19 mouse cellular contexts compared by ENCODE assay signal in the genomic region with DNA sequence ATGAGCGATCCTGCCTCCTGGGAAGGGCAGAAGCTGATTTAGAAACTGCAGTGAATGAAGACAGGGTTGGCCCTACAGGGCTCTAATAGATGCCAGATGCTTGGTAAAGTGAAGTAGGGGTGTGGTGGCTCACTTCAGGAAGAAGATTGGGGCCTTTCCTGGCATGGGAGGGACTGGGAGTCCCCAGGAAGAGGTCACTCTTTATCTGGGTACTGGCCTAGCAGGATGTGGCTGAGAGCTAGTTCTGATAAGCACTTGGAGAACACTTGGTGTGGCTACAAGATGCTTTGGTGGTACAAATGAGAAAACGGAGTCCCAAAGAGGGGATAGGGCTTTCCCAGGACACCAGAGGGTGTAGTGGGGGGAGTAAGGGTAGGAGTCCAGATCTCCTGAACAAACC. TPM values are rescaled to one million over a fixed set of nuclear protein-coding genes. Genes with fewer than 3 reads are reported as not detected.
DNase-seq lines count a peak whose midpoint lies in the region; ATAC-seq and TF ChIP-seq lines count a peak whose summit lies in the region.
"Had no signal": no experiment of that assay in that cellular context is flagged by ENCODE, and none has a peak within 500 bp of the region (broad histone marks: within the 10 kb centered on the region; RNA-seq: fewer than 3 reads in every experiment).

No protein-coding gene starts in this region.

- H3K27ac ChIP-seq in liver, postnatal 0 days (ENCODE audit: low read depth) = peak overlapping the region; percentile 4; the same call in 1 of the 2 replicates
- H3K27ac ChIP-seq: embryonic facial prominence, embryonic 15.5 days; hindbrain, postnatal 0 days; limb, embryonic 10.5 days had no signal

- no peaks in the 10 kb centered on the region for H3K27me3 ChIP-seq in liver, postnatal 0 days (ENCODE audit: insufficient read depth, low read length)
- H3K27me3 ChIP-seq: embryonic facial prominence, embryonic 15.5 days had no signal

- TF ChIP-seq EP300 in liver, postnatal 0 days (IDR thresholded peaks at IDR 0.05; ENCODE audit: low read depth) = peak; percentile 72

- no peak for TF ChIP-seq CTCF in lung, adult 2 months (IDR thresholded peaks at IDR 0.05; ENCODE audit: insufficient read depth, low read length)
- TF ChIP-seq CTCF in liver, postnatal 0 days (IDR thresholded peaks at IDR 0.05; ENCODE audit: low read depth) = no peak

- DNase-seq in heart, adult 11 months = peak; percentile 85
- no peak for DNase-seq in heart, postnatal 36 days
- no peak for DNase-seq in lung, adult 2 months
- DNase-seq in lung, postnatal 10 days = no peak
- DNase-seq in liver, postnatal 0 days = no peak
- DNase-seq in ovary, adult 18-20 months (ENCODE audit: low spot score) = no peak
- no peak for DNase-seq in kidney, postnatal 4 days
- DNase-seq: cerebellum, postnatal 36 days; forebrain, postnatal 0 days; gastrocnemius, postnatal 36 days; right cerebral cortex, postnatal 14 days had no signal

- H3K4me1 ChIP-seq in lung, adult 2 months (ENCODE audit: control insufficient read depth, insufficient read depth, low read length) = peaks cover 8% of the 10 kb centered on the region
- peaks cover 49% of the 10 kb centered on the region for H3K4me1 ChIP-seq in liver, postnatal 0 days (ENCODE audit: insufficient read depth)

- intact Hi-C loops in heart, postnatal 36 days (cut with DNase I) = no loop called here

- WGBS in lung, adult 2 months = 55% methylated on average over 2 of the region's 2 CpGs
- WGBS in liver, postnatal 0 days (ENCODE audit: insufficient replicate concordance) = 38% methylated on average over 2 of the region's 2 CpGs

- peak; percentile 27 for ATAC-seq in common myeloid progenitor, adult 5-6 weeks (replicated peaks; ENCODE audit: low read depth, poor library complexity, severe bottlenecking)
- peak; percentile 10; the same call in 1 of the 2 replicates for ATAC-seq in liver, postnatal 0 days
- ATAC-seq: forebrain, postnatal 0 days; hindbrain, postnatal 0 days had no signal

- TF ChIP-seq POLR2A in lung, adult 2 months (IDR thresholded peaks at IDR 0.05; ENCODE audit: borderline replicate concordance, extremely low read depth, low read depth, low read length) = 0 out of 2 replicates have a peak, but pooled peaks have one; percentile 3

- no peak overlapping the region for H3K4me3 ChIP-seq in lung, adult 2 months (replicated peaks; ENCODE audit: extremely low read depth, low read depth, low read length)
- no peak overlapping the region for H3K4me3 ChIP-seq in liver, postnatal 0 days (ENCODE audit: low read depth, low read length)
- H3K4me3 ChIP-seq: embryonic facial prominence, embryonic 15.5 days; limb, embryonic 10.5 days had no signal

- H3K4me2 ChIP-seq in liver, postnatal 0 days (ENCODE audit: low read depth, low read length) = peak overlapping the region; percentile 49
- H3K4me2 ChIP-seq: embryonic facial prominence, embryonic 15.5 days had no signal

- H3K9ac ChIP-seq in liver, postnatal 0 days (replicated peaks) = 0 out of 2 replicates have a peak overlapping the region, but pooled peaks have one; percentile 18
- H3K9ac ChIP-seq: embryonic facial prominence, embryonic 15.5 days; forebrain, postnatal 0 days had no signal

- no peaks in the 10 kb centered on the region for H3K9me3 ChIP-seq in liver, postnatal 0 days (ENCODE audit: low read length)
- H3K9me3 ChIP-seq: embryonic facial prominence, embryonic 15.5 days; G1E; limb, embryonic 10.5 days had no signal

- H3K36me3 ChIP-seq in liver, postnatal 0 days (replicated peaks; ENCODE audit: insufficient read depth, low read length) = no peaks in the 10 kb centered on the region
- H3K36me3 ChIP-seq: limb, embryonic 10.5 days had no signal

RNA-seq across cellular contexts. Expression of a gene that starts 3.7 kb away (rescaled TPM):
- total RNA-seq in heart, postnatal 36 days (2021) = 1 to 10 TPM; 4.7 to 5.4 TPM
- polyA plus RNA-seq in lung, adult 2 months (2012; rRNA removed) = 27.9 and 45.4 TPM in 2 replicates
- total RNA-seq in common myeloid progenitor, adult 5-6 weeks (2017) = 8.4 and 16.9 TPM in 2 replicates
- polyA plus RNA-seq in liver, postnatal 0 days (2015; fragmentation: Nextera tagmentation; extraction: Ambion mirVana) = 7.3 and 10.0 TPM in 2 replicates

RNA-seq across cellular contexts. Expression of a gene that starts 14.8 kb away (rescaled TPM):
- 10 to 100 TPM; 22.8 to 23.8 TPM for total RNA-seq in heart, postnatal 36 days (2021)
- 65.9 and 73.9 TPM in 2 replicates for polyA plus RNA-seq in lung, adult 2 months (2012; rRNA removed)
- total RNA-seq in common myeloid progenitor, adult 5-6 weeks (2017) = 31.7 and 68.4 TPM in 2 replicates
- 31.6 and 37.0 TPM in 2 replicates for polyA plus RNA-seq in liver, postnatal 0 days (2015; fragmentation: Nextera tagmentation; extraction: Ambion mirVana)

RNA-seq across cellular contexts. Expression of a gene that starts 39.6 kb away (rescaled TPM):
- 10 to 100 TPM; 82.3 to 95.1 TPM for total RNA-seq in heart, postnatal 36 days (2021)
- polyA plus RNA-seq in lung, adult 2 months (2012; rRNA removed) = 19.6 and 32.7 TPM in 2 replicates
- 13.1 and 17.4 TPM in 2 replicates for total RNA-seq in common myeloid progenitor, adult 5-6 weeks (2017)
- 14.5 and 15.2 TPM in 2 replicates for polyA plus RNA-seq in liver, postnatal 0 days (2015; fragmentation: Nextera tagmentation; extraction: Ambion mirVana)

RNA-seq across cellular contexts. Expression of a gene that starts 43.4 kb away (rescaled TPM):
- under 1 TPM; 0.39 to 0.68 TPM for total RNA-seq in heart, postnatal 36 days (2021)
- 0.31 and 0.37 TPM in 2 replicates for polyA plus RNA-seq in lung, adult 2 months (2012; rRNA removed)
- 0.87 TPM in 1 of 2 replicates, not detected in the other for total RNA-seq in common myeloid progenitor, adult 5-6 weeks (2017)
- 0.14 and 0.22 TPM in 2 replicates for polyA plus RNA-seq in liver, postnatal 0 days (2015; fragmentation: Nextera tagmentation; extraction: Ambion mirVana)
- total RNA-seq: G1E; hindbrain, postnatal 0 days; megakaryocyte progenitor cell, adult 5-6 weeks had no signal
- polyA plus RNA-seq: C2C12; G1E; kidney, embryonic 14.5 days had no signal
